Mouse (Mus musculus) midbrain, embryonic 12.5 days (tissue): ENCODE measurements around the gene Hdac9. TPM values are rescaled to one million over a fixed set of nuclear protein-coding genes. Genes with fewer than 3 reads are reported as not detected.
A peak's percentile ranks its signal among the peaks of the same experiment; 100 is the strongest.

ENCODE experiments used
- ATAC-seq: fragments of 200-750 bp; cut with Nextera tagmentation; 2 replicates; pipeline ENCODE4 v1.8.0; 2017; ENCODE audit warnings: low read depth, moderate TSS enrichment, moderate library complexity; ENCODE audit not compliant: low FRiP score
- H3K27ac ChIP-seq: fragments of 300-500 bp; sonication (generic); replicated peaks from 2 replicates; pipeline ENCODE4 v1.5.1; 2016; ENCODE audit warnings: mild to moderate bottlenecking
- H3K27me3 ChIP-seq: fragments of 300-500 bp; sonication (generic); 2 replicates; pipeline ENCODE4 v1.6.1; 2016; ENCODE audit warnings: mild to moderate bottlenecking
- H3K36me3 ChIP-seq: fragments of 300-500 bp; sonication (generic); 2 replicates; pipeline ENCODE4 v1.6.1; 2016
- H3K4me1 ChIP-seq: fragments of 300-500 bp; sonication (generic); 2 replicates; pipeline ENCODE4 v1.6.1; 2016
- H3K4me2 ChIP-seq: fragments of 300-500 bp; sonication (generic); replicated peaks from 2 replicates; pipeline ENCODE4 v1.6.1; 2016; ENCODE audit warnings: mild to moderate bottlenecking, moderate library complexity
- H3K4me3 ChIP-seq: fragments of 300-500 bp; sonication (generic); 2 replicates; pipeline ENCODE4 v1.5.1; 2016; ENCODE audit warnings: mild to moderate bottlenecking
- H3K9ac ChIP-seq: fragments of 300-500 bp; sonication (generic); replicated peaks from 2 replicates; pipeline ENCODE4 v1.6.1; 2016; ENCODE audit warnings: mild to moderate bottlenecking, moderate library complexity
- H3K9me3 ChIP-seq: fragments of 300-500 bp; sonication (generic); 2 replicates; pipeline ENCODE4 v1.6.1; 2016; ENCODE audit warnings: mild to moderate bottlenecking
- WGBS: fragments of 180-500 bp; shearing (Covaris S2); methylation state at CpG from one replicate; pipeline ENCODE4 v1.1.7; 2016; 5-methylcytosine and 5-hydroxymethylcytosine counted together
- polyA plus RNA-seq: library from polyadenylated mRNA; unstranded; fragments of >200 nt; fragmentation: Nextera tagmentation; extraction: Ambion mirVana; gene quantifications from 2 replicates; pipeline ENCODE4 v1.2.1, GENCODE M21; 2016

Hdac9 gene
- polyA plus RNA-seq, 1 experiment from 2014 or later: 14.4 TPM

DNA sequence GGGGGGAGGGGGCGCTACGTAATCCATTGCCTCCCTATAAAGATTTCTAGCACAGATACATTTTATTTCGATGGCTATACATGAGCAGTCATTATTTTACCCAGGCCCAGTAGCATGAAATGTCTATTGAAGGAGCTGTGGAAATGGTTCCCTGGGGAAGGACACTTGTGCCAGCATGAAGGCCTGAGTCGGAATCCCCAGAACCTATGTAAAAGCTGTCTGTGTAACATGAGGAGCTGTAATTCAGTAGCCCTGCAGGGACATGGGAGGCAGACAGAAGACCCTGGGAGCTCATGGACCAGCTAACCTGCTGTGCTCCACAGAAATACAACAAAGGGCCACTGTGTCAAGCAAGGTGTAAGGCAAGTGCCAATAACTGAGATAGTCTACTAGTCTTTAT, 75.7 kb downstream of the Hdac9 start:
- Histone ChIP-seq H3K36me3 (no peaks in the 10 kb centered on the region), H3K9me3 (no peaks in the 10 kb centered on the region), H3K27ac (no peak overlapping the region), H3K4me3 (no peak overlapping the region), H3K27me3 (peaks cover 11% of the 10 kb centered on the region), H3K9ac (no peak overlapping the region), H3K4me2 (no peak overlapping the region), H3K4me1 (peaks cover 6% of the 10 kb centered on the region; the same call in 1 of the 2 replicates)
- WGBS: 87% methylated on average over 4 of the region's 4 CpGs
- no peak for ATAC-seq

DNA sequence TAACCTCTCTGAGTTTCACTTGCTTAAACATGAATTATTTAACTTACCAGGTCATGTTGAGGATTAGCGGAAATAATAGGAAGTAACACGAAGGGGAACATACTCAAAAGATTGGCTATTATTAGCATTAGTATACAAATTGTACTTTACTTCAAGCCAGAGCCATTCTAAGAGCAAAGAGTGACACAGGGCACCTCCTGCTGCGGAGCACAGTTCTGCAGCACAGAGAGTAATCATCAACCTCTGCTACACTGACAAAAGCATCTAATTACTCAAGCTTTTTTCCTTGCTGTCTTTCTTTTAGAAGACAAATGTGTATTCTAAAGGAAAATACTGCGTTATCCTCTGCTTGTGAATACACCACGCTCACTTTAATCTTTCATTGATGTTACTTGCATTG, 79.6 kb downstream of the Hdac9 start:
- Histone ChIP-seq H3K9me3 (no peaks in the 10 kb centered on the region), H3K27ac (no peak overlapping the region), H3K4me1 (peaks cover 6% of the 10 kb centered on the region; the same call in 1 of the 2 replicates), H3K36me3 (no peaks in the 10 kb centered on the region), H3K4me2 (no peak overlapping the region), H3K27me3 (peaks cover 30% of the 10 kb centered on the region), H3K9ac (no peak overlapping the region), H3K4me3 (no peak overlapping the region)
- 30% methylated on average over 5 of the region's 5 CpGs for WGBS
- ATAC-seq: 0 out of 2 replicates have a peak, but pooled peaks have one; percentile 41

DNA sequence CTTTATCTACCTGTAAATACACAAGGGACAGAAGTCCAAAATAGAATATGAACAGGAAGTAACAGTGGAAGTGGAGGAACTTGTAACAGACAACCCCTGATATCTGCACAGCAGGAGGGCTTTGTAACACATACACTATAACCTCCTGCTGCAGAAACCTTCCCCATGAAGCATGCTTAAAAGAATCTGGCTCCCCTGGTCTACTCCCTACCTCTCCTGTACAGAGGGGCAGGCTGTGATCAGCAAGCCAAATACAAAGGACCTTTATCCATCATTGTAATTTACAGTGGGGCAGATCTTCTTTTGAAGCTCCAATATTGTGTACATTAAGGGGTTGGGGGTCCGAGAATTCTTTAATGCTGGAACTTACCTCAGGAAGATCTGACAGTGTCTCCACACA, 80.0 kb downstream of the Hdac9 start:
- no peak overlapping the region for H3K4me2 ChIP-seq
- peak; percentile 12; the same call in 1 of the 2 replicates for ATAC-seq
- peaks cover 6% of the 10 kb centered on the region; the same call in 1 of the 2 replicates for H3K4me1 ChIP-seq
- H3K27ac ChIP-seq: no peak overlapping the region
- H3K4me3 ChIP-seq: no peak overlapping the region
- H3K36me3 ChIP-seq: no peaks in the 10 kb centered on the region
- H3K9me3 ChIP-seq: no peaks in the 10 kb centered on the region
- 33% methylated on average over 1 of the region's 1 CpGs for WGBS
- H3K27me3 ChIP-seq: peaks cover 30% of the 10 kb centered on the region
- no peak overlapping the region for H3K9ac ChIP-seq

DNA sequence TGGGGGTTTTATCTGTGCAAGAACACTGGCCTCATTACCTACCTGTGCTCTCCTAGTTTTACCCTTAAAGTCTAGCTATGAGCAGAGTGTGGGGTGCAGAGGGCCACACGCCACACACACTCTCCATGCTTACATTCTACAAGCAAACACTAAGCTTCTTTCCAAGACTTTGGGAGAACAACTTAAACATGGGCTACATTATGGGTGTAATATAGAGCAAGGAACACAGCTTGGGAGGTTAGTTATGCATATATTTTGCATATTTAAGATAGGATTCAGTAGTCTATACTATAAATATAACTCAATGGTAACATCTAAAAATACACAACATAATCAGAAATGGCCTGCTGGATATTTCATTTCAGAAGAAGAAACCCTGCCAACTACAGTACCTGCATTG, 80.8 kb downstream of the Hdac9 start:
- Histone ChIP-seq H3K4me3 (no peak overlapping the region), H3K27ac (no peak overlapping the region), H3K27me3 (peaks cover 30% of the 10 kb centered on the region), H3K4me2 (no peak overlapping the region), H3K4me1 (peaks cover 6% of the 10 kb centered on the region; the same call in 1 of the 2 replicates), H3K36me3 (no peaks in the 10 kb centered on the region), H3K9ac (no peak overlapping the region), H3K9me3 (no peaks in the 10 kb centered on the region)
- ATAC-seq: no peak
- WGBS: 88% methylated on average over 1 of the region's 1 CpGs

DNA sequence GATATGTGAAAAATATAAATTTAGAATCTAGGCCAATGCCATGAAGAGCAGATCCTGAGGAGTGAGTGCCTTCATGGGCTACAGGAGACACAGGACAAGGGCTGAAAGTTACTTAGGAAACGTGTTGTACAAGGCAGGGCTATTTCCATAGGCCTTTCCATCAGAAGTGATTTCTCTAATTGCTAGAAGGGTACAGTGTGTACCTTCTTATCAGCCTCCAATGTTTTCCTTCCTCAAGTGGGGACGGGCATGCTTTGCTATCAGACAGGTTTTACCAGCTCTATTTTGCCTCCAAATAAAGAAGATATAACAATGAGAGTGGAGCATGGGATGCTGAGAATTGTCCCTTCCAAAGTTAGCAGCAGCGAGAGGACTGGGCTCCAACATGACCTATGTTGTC, 81.4 kb downstream of the Hdac9 start:
- Histone ChIP-seq H3K27ac (no peak overlapping the region), H3K36me3 (no peaks in the 10 kb centered on the region), H3K4me2 (no peak overlapping the region), H3K4me1 (peaks cover 6% of the 10 kb centered on the region; the same call in 1 of the 2 replicates), H3K9ac (no peak overlapping the region), H3K27me3 (peaks cover 30% of the 10 kb centered on the region), H3K9me3 (no peaks in the 10 kb centered on the region), H3K4me3 (no peak overlapping the region)
- ATAC-seq: no peak
- WGBS: 86% methylated on average over 3 of the region's 3 CpGs

DNA sequence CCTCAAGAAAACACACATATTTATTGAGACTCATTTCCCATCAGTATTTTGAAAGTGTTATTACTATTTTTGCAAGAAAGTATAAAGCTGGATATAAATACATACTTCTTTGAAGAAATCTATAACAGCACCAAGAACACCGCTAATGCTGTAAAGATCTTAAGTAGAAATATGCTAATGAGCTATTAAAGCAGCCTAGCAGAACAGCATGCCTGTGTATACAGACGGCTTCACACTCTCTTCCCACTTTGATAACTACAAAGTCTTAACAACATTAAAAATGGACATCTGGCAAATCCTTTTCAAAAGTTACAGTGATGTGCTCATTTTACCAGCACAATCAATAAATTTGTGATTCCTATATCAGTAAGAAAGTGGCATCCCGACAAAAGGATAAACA, 88.2 kb downstream of the Hdac9 start:
- Histone ChIP-seq H3K4me2 (no peak overlapping the region), H3K4me3 (no peak overlapping the region), H3K36me3 (no peaks in the 10 kb centered on the region), H3K9ac (no peak overlapping the region), H3K4me1 (no peaks in the 10 kb centered on the region), H3K27ac (no peak overlapping the region), H3K9me3 (no peaks in the 10 kb centered on the region), H3K27me3 (0 out of 2 replicates have a peak, but pooled peaks cover 2% of the 10 kb centered on the region)
- 56% methylated on average over 3 of the region's 3 CpGs for WGBS
- ATAC-seq: no peak

DNA sequence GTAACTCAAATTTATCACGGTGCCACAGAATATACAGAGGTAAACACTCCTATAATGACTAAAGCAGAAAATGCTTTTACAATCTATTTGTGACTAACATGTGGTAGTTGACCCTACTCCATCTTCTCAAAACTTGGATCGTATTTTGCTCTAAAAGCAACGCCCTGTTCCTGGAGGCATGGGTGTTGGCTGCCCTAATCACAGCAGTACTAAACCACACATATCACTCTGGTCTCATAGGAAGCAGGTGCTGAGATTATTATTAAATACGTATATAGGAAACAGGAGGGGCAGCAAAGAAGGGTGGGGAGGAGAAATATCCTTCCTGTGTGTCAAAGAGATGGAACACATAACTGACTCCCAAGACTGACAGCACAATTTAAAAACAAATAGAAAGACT, 90.0 kb downstream of the Hdac9 start:
- no peak overlapping the region for H3K9ac ChIP-seq
- H3K27ac ChIP-seq: no peak overlapping the region
- H3K27me3 ChIP-seq: no peaks in the 10 kb centered on the region
- 90% methylated on average over 4 of the region's 4 CpGs for WGBS
- no peaks in the 10 kb centered on the region for H3K36me3 ChIP-seq
- H3K9me3 ChIP-seq: no peaks in the 10 kb centered on the region
- H3K4me3 ChIP-seq: no peak overlapping the region
- no peak for ATAC-seq
- no peak overlapping the region for H3K4me2 ChIP-seq
- H3K4me1 ChIP-seq: no peaks in the 10 kb centered on the region

DNA sequence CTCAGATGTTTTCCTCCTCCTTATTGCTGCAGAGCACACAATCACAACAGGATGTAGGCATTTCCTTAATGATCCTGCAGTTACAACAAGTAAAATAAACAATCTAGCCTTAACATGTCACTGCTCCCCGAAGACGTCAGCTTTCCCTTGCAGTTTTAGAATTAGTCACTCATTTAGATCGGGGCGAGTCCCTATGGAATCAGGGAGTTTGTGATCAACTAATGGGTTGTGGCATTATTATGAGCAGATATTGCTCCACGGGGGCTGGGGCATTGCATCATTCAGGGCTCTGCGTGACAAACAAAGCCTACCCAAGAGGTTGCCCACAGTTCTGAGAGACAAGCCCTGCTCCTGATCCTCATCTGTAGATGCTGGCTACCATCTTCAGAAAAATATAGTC, 96.7 kb downstream of the Hdac9 start:
- Histone ChIP-seq H3K9ac (no peak overlapping the region), H3K4me1 (no peaks in the 10 kb centered on the region), H3K36me3 (no peaks in the 10 kb centered on the region), H3K27ac (no peak overlapping the region), H3K4me2 (no peak overlapping the region), H3K9me3 (no peaks in the 10 kb centered on the region), H3K4me3 (no peak overlapping the region), H3K27me3 (no peaks in the 10 kb centered on the region)
- WGBS: 76% methylated on average over 6 of the region's 6 CpGs
- ATAC-seq: no peak

DNA sequence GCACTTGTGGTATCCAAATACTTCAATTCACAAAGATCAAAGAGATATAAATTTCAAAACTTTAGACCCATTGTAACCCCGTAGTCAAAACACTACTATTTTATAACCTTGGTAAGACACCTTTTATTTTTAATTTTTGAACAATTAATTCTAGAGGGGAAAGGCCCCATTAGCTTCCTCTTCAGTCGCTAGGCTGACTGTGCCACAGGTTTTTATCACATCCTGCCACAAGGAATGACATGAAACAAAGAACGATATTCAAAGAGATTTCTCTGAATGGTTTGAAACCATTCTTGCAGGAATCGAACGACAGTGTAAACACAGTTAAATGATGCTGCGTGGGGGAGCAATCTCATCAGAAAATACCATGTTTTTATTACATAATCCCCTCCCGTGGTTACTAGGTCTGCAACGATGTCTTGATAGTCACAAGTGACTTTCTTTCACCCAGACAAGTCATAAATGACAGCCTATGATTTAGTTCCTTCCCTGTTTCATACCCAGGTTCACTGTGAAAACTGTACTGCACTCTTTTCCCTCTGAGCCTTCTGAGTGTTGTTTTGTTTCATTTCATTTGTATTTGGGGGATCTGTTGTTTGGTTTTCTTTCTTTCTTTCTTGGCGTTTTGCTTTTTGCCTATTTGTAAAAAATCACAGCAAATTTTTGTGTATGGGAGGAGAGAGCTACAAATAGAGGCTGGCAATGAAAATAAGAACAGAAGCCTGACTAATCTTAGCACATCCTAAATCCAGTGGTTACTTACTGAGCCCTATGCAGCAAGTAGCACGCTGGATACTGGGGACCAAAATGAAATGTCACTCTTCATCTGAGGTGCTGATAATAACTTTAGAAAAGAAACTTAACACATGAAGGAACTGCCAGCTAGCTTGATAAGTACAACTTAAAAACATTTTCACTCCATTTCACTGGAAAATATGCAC, 105.0 kb downstream of the Hdac9 start:
- no peaks in the 10 kb centered on the region for H3K9me3 ChIP-seq
- WGBS: 69% methylated on average over 10 of the region's 10 CpGs
- H3K4me1 ChIP-seq: no peaks in the 10 kb centered on the region
- no peak overlapping the region for H3K4me2 ChIP-seq
- no peak overlapping the region for H3K4me3 ChIP-seq
- no peaks in the 10 kb centered on the region for H3K27me3 ChIP-seq
- no peaks in the 10 kb centered on the region for H3K36me3 ChIP-seq
- H3K27ac ChIP-seq: no peak overlapping the region
- H3K9ac ChIP-seq: no peak overlapping the region
- ATAC-seq: no peak

DNA sequence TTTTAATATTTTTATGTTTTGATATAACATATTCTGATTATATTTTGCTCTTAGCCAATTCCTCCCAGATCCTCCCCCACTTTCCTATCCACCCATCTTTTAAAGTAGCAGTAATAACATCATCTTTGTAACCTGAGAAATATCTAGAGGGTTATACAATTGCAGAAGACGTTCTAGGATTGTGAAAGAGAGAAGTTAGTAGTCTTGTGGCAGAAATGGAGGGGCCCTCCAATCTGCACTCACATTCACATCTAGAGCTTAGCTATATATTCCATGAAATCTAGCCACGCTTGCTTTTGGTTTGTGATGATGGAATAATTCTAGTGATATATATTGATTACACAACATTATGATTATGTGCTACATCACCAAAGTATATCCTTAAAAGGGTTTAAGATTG, 106.7 kb downstream of the Hdac9 start:
- WGBS: 91% methylated on average over 2 of the region's 2 CpGs
- H3K4me1 ChIP-seq: no peaks in the 10 kb centered on the region

DNA sequence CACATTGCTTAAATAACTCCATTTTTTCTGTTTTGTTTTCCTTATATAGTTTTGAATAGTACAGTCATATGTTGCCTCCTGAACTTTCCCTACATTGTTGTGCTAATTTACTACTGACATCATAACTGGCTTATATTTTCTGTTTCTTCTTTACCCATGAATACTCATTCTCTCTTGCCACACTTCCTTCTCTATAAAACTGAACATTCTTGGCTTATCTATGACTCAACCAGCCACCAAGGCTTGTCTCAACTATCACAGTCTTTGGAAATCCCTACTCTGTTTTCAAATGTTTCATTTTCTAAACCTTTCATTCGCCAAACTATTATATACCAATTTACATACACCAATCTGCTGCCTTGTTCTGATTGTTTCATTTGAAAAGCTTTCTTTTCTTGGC, 108.7 kb downstream of the Hdac9 start:
- no peaks in the 10 kb centered on the region for H3K27me3 ChIP-seq
- H3K4me2 ChIP-seq: no peak overlapping the region
- H3K4me1 ChIP-seq: no peaks in the 10 kb centered on the region
- H3K9ac ChIP-seq: no peak overlapping the region
- H3K9me3 ChIP-seq: no peaks in the 10 kb centered on the region
- no peak overlapping the region for H3K4me3 ChIP-seq
- no peak overlapping the region for H3K27ac ChIP-seq
- no peaks in the 10 kb centered on the region for H3K36me3 ChIP-seq
- 90% methylated on average over 1 of the region's 1 CpGs for WGBS
- no peak for ATAC-seq

More for the DNA sequence above, 106.7 kb downstream of the Hdac9 start:
- no peak overlapping the region for H3K4me3 ChIP-seq
- H3K9ac ChIP-seq: no peak overlapping the region
- H3K27ac ChIP-seq: no peak overlapping the region
- no peak overlapping the region for H3K4me2 ChIP-seq
- no peaks in the 10 kb centered on the region for H3K9me3 ChIP-seq
- no peaks in the 10 kb centered on the region for H3K27me3 ChIP-seq
- ATAC-seq: no peak
- H3K36me3 ChIP-seq: no peaks in the 10 kb centered on the region

DNA sequence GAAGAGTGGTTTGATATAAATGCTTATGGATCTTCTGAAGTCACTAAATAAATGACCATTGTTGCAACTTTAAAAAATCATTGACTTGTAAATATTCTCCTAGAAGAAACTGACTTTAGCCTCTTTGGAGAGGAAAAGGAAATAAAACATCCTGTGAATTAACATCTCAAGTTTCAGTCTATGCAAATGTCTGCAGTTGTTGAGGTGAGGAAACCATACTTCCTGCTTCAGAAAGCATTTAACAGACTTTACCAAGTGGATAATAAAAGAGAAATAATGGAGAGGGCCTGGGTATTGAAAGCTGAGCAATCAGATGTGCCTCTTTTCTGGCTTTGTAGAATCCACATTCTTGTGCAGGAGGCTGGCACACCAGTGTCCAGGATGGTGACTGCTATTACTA, 110.4 kb downstream of the Hdac9 start:
- Histone ChIP-seq H3K4me2 (no peak overlapping the region), H3K27me3 (no peaks in the 10 kb centered on the region), H3K9me3 (no peaks in the 10 kb centered on the region), H3K27ac (no peak overlapping the region), H3K9ac (no peak overlapping the region), H3K4me3 (no peak overlapping the region), H3K36me3 (no peaks in the 10 kb centered on the region), H3K4me1 (no peaks in the 10 kb centered on the region)
- no peak for ATAC-seq
